Mouse (Mus musculus): ENCODE measurements at regions not wholly inside any gene's neighbourhood (a gene's known extent, or its start where the extent isn't known, plus 50 kb on each side); places are given as distances from the start of the nearest gene placed in this dataset.
"Not testable (repeated sequence)": the region's sequence is repeated elsewhere in the genome, so short reads cannot be mapped to it uniquely, and the experiment has no call there.

DNA sequence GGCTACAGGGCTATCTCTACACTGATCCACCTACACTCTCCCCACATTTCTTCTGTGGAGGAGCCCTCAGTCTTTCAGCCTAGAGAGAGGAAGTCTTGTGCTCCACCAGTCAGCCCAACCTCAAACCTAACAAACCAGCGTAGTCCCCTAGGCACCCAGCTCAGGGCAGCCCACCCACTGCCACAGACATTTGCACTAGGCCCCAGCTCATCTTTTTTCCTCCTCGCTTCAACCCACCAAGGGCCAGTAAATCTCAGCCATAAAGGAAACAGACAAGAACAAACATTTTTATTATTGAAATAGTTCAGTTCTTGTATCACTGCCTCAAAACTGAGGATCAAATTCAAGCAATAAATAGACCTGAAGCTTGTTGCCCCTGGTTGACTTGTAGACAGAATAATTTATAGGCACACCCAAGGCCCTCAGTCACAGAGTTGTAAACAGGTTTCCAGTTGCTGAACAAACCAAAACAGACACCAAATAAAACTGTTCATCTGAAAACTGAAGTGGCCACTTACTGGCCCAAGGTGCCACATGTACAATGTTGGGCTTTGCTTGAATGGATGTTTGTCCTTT lies 58.0 kb upstream of the Cdyl start:
- DNase-seq (ENCODE audit: low read depth, low spot score), result no peak

- no peak for DNase-seq (ENCODE audit: low read depth, low spot score)
These were observed 56.6 kb upstream of the Cdyl start for GRCm38 (mm10) chr13:35603080-35603479.

DNA sequence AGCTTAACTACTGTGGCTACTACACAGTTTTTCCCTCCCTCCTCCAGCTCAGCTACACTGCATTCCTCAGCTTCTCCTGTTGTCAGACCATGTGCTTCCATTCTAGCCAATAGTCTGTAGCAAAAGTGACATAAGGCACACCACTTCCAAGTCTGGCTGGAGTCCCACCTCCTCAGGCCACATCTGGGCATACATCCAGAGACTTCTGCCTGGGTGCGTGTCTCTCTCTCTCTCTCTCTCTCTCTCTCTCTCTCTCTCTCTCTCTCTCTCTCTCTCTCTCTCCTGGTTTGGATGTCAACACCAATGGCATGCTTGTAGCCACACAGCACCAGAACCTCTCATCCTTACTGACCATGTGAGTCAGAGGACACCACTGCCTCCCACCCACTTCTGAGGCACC lies 55.6 kb upstream of the Cdyl start:
- DNase-seq (ENCODE audit: low read depth, low spot score), result no peak

- no peak for DNase-seq (ENCODE audit: low read depth, low spot score)
These were observed 54.9 kb upstream of the Cdyl start for GRCm38 (mm10) chr13:35604765-35605164.

GRCm38 (mm10) chr13:35606857-35607561 lies 52.6 kb upstream of the Cdyl start:
- not testable (repeated sequence) for DNase-seq (ENCODE audit: low read depth, low spot score)

- no peak for DNase-seq (ENCODE audit: low read depth, low spot score)
These were observed 51.9 kb upstream of the Cdyl start for GRCm38 (mm10) chr13:35607710-35608109.

All from embryo, embryonic 11.5 days (tissue).